In genomic region chr1:75339337-75339736, GRCm38 (mm10) we compare ENCODE assay signal across 10 mouse cellular contexts. TPM values are rescaled to one million over a fixed set of nuclear protein-coding genes. Genes with fewer than 3 reads are reported as not detected.
DNase-seq lines count a peak whose midpoint lies in the region; ATAC-seq and TF ChIP-seq lines count a peak whose summit lies in the region.
"Had no signal": no experiment of that assay in that cellular context is flagged by ENCODE, and none has a peak within 500 bp of the region (broad histone marks: within the 10 kb centered on the region; RNA-seq: fewer than 3 reads in every experiment).

No protein-coding gene starts in this region.

- peaks cover 22% of the 10 kb centered on the region for H3K27me3 ChIP-seq in forebrain, embryonic 10.5 days (ENCODE audit: poor library complexity, severe bottlenecking)
- H3K27me3 ChIP-seq in forebrain, embryonic 15.5 days: no peaks in the 10 kb centered on the region
- H3K27me3 ChIP-seq in lung, embryonic 14.5 days (ENCODE audit: insufficient read depth, low read length): peaks cover 4% of the 10 kb centered on the region; the same call in 1 of the 2 replicates
- no peaks in the 10 kb centered on the region for H3K27me3 ChIP-seq in neural tube, embryonic 14.5 days (ENCODE audit: control insufficient read depth, insufficient read depth, low read length)

- no peak overlapping the region for H3K4me2 ChIP-seq in forebrain, embryonic 15.5 days (replicated peaks)
- H3K4me2 ChIP-seq in lung, embryonic 14.5 days: no peak overlapping the region
- H3K4me2 ChIP-seq in neural tube, embryonic 14.5 days (ENCODE audit: low read depth, low read length): no peak overlapping the region
- H3K4me2 ChIP-seq: liver, embryonic 13.5 days had no signal

- H3K9ac ChIP-seq in forebrain, embryonic 15.5 days (replicated peaks): no peak overlapping the region
- no peak overlapping the region for H3K9ac ChIP-seq in lung, embryonic 14.5 days
- 0 out of 2 replicates have a peak overlapping the region, but pooled peaks have one; percentile 17 for H3K9ac ChIP-seq in neural tube, embryonic 14.5 days (replicated peaks; ENCODE audit: low read depth, low read length)
- H3K9ac ChIP-seq: liver, embryonic 13.5 days had no signal

- peak overlapping the region; percentile 8 for H3K27ac ChIP-seq in forebrain, embryonic 10.5 days
- no peak overlapping the region for H3K27ac ChIP-seq in forebrain, embryonic 15.5 days (replicated peaks)
- H3K27ac ChIP-seq in lung, embryonic 14.5 days (ENCODE audit: low read depth): 0 out of 2 replicates have a peak overlapping the region, but pooled peaks have one; percentile 68
- H3K27ac ChIP-seq in neural tube, embryonic 14.5 days (ENCODE audit: low read depth, low read length): peak overlapping the region; percentile 71
- H3K27ac ChIP-seq: liver, embryonic 13.5 days had no signal

- no peak for ATAC-seq in forebrain, embryonic 15.5 days (replicated peaks)
- ATAC-seq in lung, embryonic 14.5 days (ENCODE audit: insufficient read depth): no peak
- peak; percentile 18; the same call in 1 of the 2 replicates for ATAC-seq in neural tube, embryonic 14.5 days (ENCODE audit: low read depth)

- DNase-seq in forebrain, embryonic 10.5 days (ENCODE audit: extremely low spot score, low spot score): no peak
- DNase-seq in lung, embryonic 14.5 days: no peak
- DNase-seq in lung, postnatal 36 days: no peak
- peak; percentile 33 to 55 for DNase-seq in layer of hippocampus, postnatal 14 days (ENCODE audit: low spot score in 2 of 2)
- DNase-seq in urinary bladder, postnatal 14 days (ENCODE audit: low spot score): no peak
- no peak for DNase-seq in cerebellum, postnatal 25 days
- DNase-seq: cerebellum, adult 18-20 months; liver, embryonic 13.5 days had no signal

- no peak for TF ChIP-seq CTCF in lung, embryonic 14.5 days (IDR thresholded peaks at IDR 0.05; ENCODE audit: low read depth)

- WGBS in forebrain, embryonic 10.5 days: 64% methylated on average over 9 of the region's 9 CpGs
- WGBS in forebrain, embryonic 15.5 days: 39% methylated on average over 9 of the region's 9 CpGs
- 31% methylated on average over 9 of the region's 9 CpGs for WGBS in lung, embryonic 14.5 days
- 13% methylated on average over 9 of the region's 9 CpGs for WGBS in neural tube, embryonic 14.5 days

- H3K9me3 ChIP-seq in forebrain, embryonic 10.5 days: no peaks in the 10 kb centered on the region
- no peaks in the 10 kb centered on the region for H3K9me3 ChIP-seq in forebrain, embryonic 15.5 days
- H3K9me3 ChIP-seq in lung, embryonic 14.5 days (ENCODE audit: low read depth, low read length): no peaks in the 10 kb centered on the region
- no peaks in the 10 kb centered on the region for H3K9me3 ChIP-seq in neural tube, embryonic 14.5 days (ENCODE audit: control insufficient read depth, low read length)
- H3K9me3 ChIP-seq: liver, embryonic 13.5 days had no signal

- peaks cover 46% of the 10 kb centered on the region for H3K4me1 ChIP-seq in forebrain, embryonic 10.5 days
- H3K4me1 ChIP-seq in forebrain, embryonic 15.5 days: peaks cover 8% of the 10 kb centered on the region
- H3K4me1 ChIP-seq in lung, embryonic 14.5 days (ENCODE audit: insufficient read depth): peaks cover 35% of the 10 kb centered on the region
- peaks cover 19% of the 10 kb centered on the region for H3K4me1 ChIP-seq in neural tube, embryonic 14.5 days (ENCODE audit: control insufficient read depth, insufficient read depth, low read length)

- H3K36me3 ChIP-seq in forebrain, embryonic 10.5 days (replicated peaks): no peaks in the 10 kb centered on the region
- no peaks in the 10 kb centered on the region for H3K36me3 ChIP-seq in forebrain, embryonic 15.5 days
- no peaks in the 10 kb centered on the region for H3K36me3 ChIP-seq in lung, embryonic 14.5 days (ENCODE audit: insufficient read depth)
- no peaks in the 10 kb centered on the region for H3K36me3 ChIP-seq in neural tube, embryonic 14.5 days (ENCODE audit: control insufficient read depth, insufficient read depth, low read length)
- H3K36me3 ChIP-seq: liver, embryonic 13.5 days had no signal

- H3K4me3 ChIP-seq in forebrain, embryonic 10.5 days: no peak overlapping the region
- H3K4me3 ChIP-seq in forebrain, embryonic 15.5 days: no peak overlapping the region
- H3K4me3 ChIP-seq in lung, embryonic 14.5 days (ENCODE audit: low read depth, low read length): no peak overlapping the region
- no peak overlapping the region for H3K4me3 ChIP-seq in neural tube, embryonic 14.5 days (ENCODE audit: low read depth, low read length)
- H3K4me3 ChIP-seq: liver, embryonic 13.5 days had no signal

RNA-seq across cellular contexts. Expression of gene Des, which starts 20.8 kb away (rescaled TPM):
- 2.6 and 4.3 TPM in 2 replicates for polyA plus RNA-seq in forebrain, embryonic 10.5 days (2016; fragmentation: Nextera tagmentation; extraction: Ambion mirVana)
- 1.0 and 1.2 TPM in 2 replicates for polyA plus RNA-seq in forebrain, embryonic 15.5 days (2015; fragmentation: Nextera tagmentation; extraction: Ambion mirVana)
- 42.9 and 46.3 TPM in 2 replicates for polyA plus RNA-seq in lung, embryonic 14.5 days (2014; fragmentation: Nextera tagmentation; extraction: Ambion mirVana)
- total RNA-seq in layer of hippocampus, postnatal 14 days (2021): 1 to 10 TPM; 1.6 to 1.8 TPM
- 1.1 TPM in 2 replicates for polyA plus RNA-seq in neural tube, embryonic 14.5 days (2014; fragmentation: Nextera tagmentation; extraction: Ambion mirVana)

RNA-seq across cellular contexts. Expression of gene Dnpep, which starts 21.5 kb away (rescaled TPM):
- polyA plus RNA-seq in forebrain, embryonic 10.5 days (2016; fragmentation: Nextera tagmentation; extraction: Ambion mirVana): 124 and 126 TPM in 2 replicates
- 162 and 163 TPM in 2 replicates for polyA plus RNA-seq in forebrain, embryonic 15.5 days (2015; fragmentation: Nextera tagmentation; extraction: Ambion mirVana)
- polyA plus RNA-seq in lung, embryonic 14.5 days (2014; fragmentation: Nextera tagmentation; extraction: Ambion mirVana): 110 and 113 TPM in 2 replicates
- 10 to 100 TPM; 50.4 to 55.2 TPM for total RNA-seq in layer of hippocampus, postnatal 14 days (2021)
- 139 and 145 TPM in 2 replicates for polyA plus RNA-seq in neural tube, embryonic 14.5 days (2014; fragmentation: Nextera tagmentation; extraction: Ambion mirVana)

RNA-seq across cellular contexts. Expression of gene Speg, which starts 35.8 kb away (rescaled TPM):
- 23.2 and 29.3 TPM in 2 replicates for polyA plus RNA-seq in forebrain, embryonic 10.5 days (2016; fragmentation: Nextera tagmentation; extraction: Ambion mirVana)
- polyA plus RNA-seq in forebrain, embryonic 15.5 days (2015; fragmentation: Nextera tagmentation; extraction: Ambion mirVana): 9.9 and 11.4 TPM in 2 replicates
- 40.1 and 44.7 TPM in 2 replicates for polyA plus RNA-seq in lung, embryonic 14.5 days (2014; fragmentation: Nextera tagmentation; extraction: Ambion mirVana)
- 100 to 1,000 TPM; 184 TPM for total RNA-seq in layer of hippocampus, postnatal 14 days (2021)
- polyA plus RNA-seq in neural tube, embryonic 14.5 days (2014; fragmentation: Nextera tagmentation; extraction: Ambion mirVana): 19.5 and 20.8 TPM in 2 replicates

Comparison
In these comparisons a context has a peak if more than half of its experiments do, and no peak if none do; other contexts are left out.
1. DNase-seq: peak in layer of hippocampus, postnatal 14 days (2 of 2); none in forebrain, embryonic 10.5 days (single experiment), lung, embryonic 14.5 days (single experiment), lung, postnatal 36 days (single experiment), urinary bladder, postnatal 14 days (single experiment) and cerebellum, postnatal 25 days (0 of 2).